Mouse (Mus musculus): ENCODE results near the gene Ciapin1.

Ciapin1 gene

GRCm38 (mm10) chr8:94780491-94781154 lies 57.5 kb downstream of the Ciapin1 start:
- no peak for DNase-seq (ENCODE audit: extremely low spot score, low spot score)

GRCm38 (mm10) chr8:94779534-94780294 lies 58.4 kb downstream of the Ciapin1 start:
- DNase-seq (ENCODE audit: extremely low spot score, low spot score), result no peak

- no peak for DNase-seq (ENCODE audit: extremely low spot score, low spot score)
Observed at GRCm38 (mm10) chr8:94778895-94779533, 59.1 kb downstream of the Ciapin1 start.

- no peak for DNase-seq (ENCODE audit: extremely low spot score, low spot score)
Observed at GRCm38 (mm10) chr8:94778473-94778872, 59.7 kb downstream of the Ciapin1 start.

GRCm38 (mm10) chr8:94778036-94778435 lies 60.1 kb downstream of the Ciapin1 start:
- DNase-seq (ENCODE audit: extremely low spot score, low spot score), result no peak

GRCm38 (mm10) chr8:94776346-94776745 lies 61.8 kb downstream of the Ciapin1 start:
- DNase-seq (ENCODE audit: extremely low spot score, low spot score), result no peak

- no peak for DNase-seq (ENCODE audit: extremely low spot score, low spot score)
Observed at GRCm38 (mm10) chr8:94774601-94775000, 63.6 kb downstream of the Ciapin1 start.

- no peak for DNase-seq (ENCODE audit: extremely low spot score, low spot score)
Observed at GRCm38 (mm10) chr8:94773700-94774171, 64.4 kb downstream of the Ciapin1 start.

- DNase-seq (ENCODE audit: extremely low spot score, low spot score), result no peak
Observed at GRCm38 (mm10) chr8:94773048-94773447, 65.1 kb downstream of the Ciapin1 start.

- peak; percentile 82 for DNase-seq (ENCODE audit: extremely low spot score, low spot score)
Observed at GRCm38 (mm10) chr8:94771941-94772670, 66.1 kb downstream of the Ciapin1 start, which contains the start of gene Cx3cl1. Gene Cx3cl1, plus strand, starts transcription at chr8:94772009.

- no peak for DNase-seq (ENCODE audit: extremely low spot score, low spot score)
Observed at GRCm38 (mm10) chr8:94770945-94771344, 67.2 kb downstream of the Ciapin1 start.
